Mouse (Mus musculus) monocyte, adult 59 days (primary cell): ENCODE measurements around the gene Sh2d4b. TPM values are rescaled to one million over a fixed set of nuclear protein-coding genes. Genes with fewer than 3 reads are reported as not detected.

Source experiments
- total RNA-seq, 2 experiments: library from RNA; stranded (reverse); gene quantifications; one replicate each; pipeline ENCODE4 v1.2.4; 2023

Gene Sh2d4b
- total RNA-seq: 1 to 10 TPM; 3.7 to 5.1 TPM

DNA sequence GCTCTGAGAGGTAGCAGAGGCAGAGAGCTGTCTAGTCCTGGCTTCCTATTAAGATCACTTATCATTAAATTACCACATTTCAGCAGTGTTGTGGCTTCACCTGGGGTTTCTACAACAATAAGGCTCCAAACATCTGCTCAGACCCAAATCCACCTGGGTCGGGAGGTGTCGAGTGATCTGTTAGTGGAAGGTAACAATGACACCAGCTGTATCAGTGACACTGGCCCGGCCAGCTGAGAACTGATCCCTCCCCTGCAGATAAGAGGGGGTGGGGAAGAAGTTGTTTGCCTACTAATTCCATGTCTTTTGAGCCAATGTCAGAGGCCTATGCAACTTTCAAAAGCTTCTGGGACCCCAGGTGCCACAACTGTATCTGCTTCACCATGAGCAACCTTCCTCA, at the start of gene Sh2d4b:
Sh2d4b (minus strand) TSS at position 71 of the 400 bp plus-strand sequence.

Other genes starting within 250 kb of the Sh2d4b start
- 100 to 1,000 TPM; 174 to 183 TPM for gene Tspan14, start 73.5 kb upstream of the Sh2d4b start, total RNA-seq
- gene Fam213a, start 120.5 kb upstream of the Sh2d4b start, total RNA-seq: 1 to 10 TPM; 4.4 to 6.3 TPM
- not detected for gene Dydc2, start 175.9 kb upstream of the Sh2d4b start, total RNA-seq
- not detected for gene Dydc1, start 179.6 kb upstream of the Sh2d4b start, total RNA-seq
- gene Mat1a, start 211.8 kb upstream of the Sh2d4b start, total RNA-seq: not detected
- not detected for gene Sftpa1, start 238.5 kb upstream of the Sh2d4b start, total RNA-seq